Mouse (Mus musculus): ENCODE measurements around the gene Hoxa5.

DNA sequence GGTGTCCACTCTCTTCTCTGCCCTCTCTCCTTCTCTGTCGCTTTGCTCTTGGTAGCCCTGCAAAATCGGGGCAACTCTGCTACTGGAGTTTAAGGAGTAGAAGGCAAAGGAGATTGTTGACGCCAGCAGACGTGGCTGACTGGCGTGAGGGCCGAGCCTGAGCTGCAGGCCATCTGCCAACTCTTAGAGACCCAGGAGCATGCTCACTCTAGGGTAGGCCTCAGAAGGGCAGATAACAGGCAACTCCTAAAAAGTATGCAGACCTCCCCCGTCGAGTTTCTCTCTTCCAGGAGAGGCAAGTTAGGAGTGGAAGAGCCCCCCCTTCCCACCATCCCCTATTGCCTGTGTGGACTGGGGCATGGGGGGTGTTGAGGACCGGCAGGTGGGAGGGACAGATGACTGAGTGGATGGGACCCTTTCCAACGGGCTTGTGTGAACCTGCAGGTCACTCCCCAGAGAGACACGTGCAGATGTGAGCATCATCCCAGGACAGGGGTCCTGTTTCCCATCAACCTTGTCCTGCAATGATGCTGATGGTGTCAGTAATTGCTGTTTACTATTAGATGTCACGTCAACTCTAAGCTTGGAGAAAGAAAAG, 45.1 kb downstream of the Hoxa5 start:
- TF ChIP-seq POLR2A (IDR thresholded peaks at IDR 0.05; ENCODE audit: insufficient read length, low read depth) (peak; percentile 14), MAX (IDR thresholded peaks at IDR 0.05; ENCODE audit: low read depth) (no peak), USF1 (IDR thresholded peaks at IDR 0.05; ENCODE audit: low read depth) (no peak), REST (IDR thresholded peaks at IDR 0.05; ENCODE audit: insufficient read depth, insufficient read length) (no peak), TCF12 (IDR thresholded peaks at IDR 0.05; ENCODE audit: insufficient read depth, poor library complexity, severe bottlenecking) (no peak), SRF (IDR thresholded peaks at IDR 0.05; ENCODE audit: control insufficient read depth, insufficient read length, low read depth) (no peak), MYOD1 (IDR thresholded peaks at IDR 0.05; ENCODE audit: control insufficient read depth in 1 of 3, insufficient read length in 2 of 3, low read depth in 2 of 3) (no peak), E2F4 (IDR thresholded peaks at IDR 0.05; ENCODE audit: insufficient read depth) (no peak), POLR2AphosphoS2 (IDR thresholded peaks at IDR 0.05; ENCODE audit: insufficient read length, low read depth) (no peak), MYOG (IDR thresholded peaks at IDR 0.05; ENCODE audit: control insufficient read depth in 1 of 3, insufficient read depth in 1 of 3, insufficient read length in 2 of 3, low read depth in 2 of 3) (no peak), CEBPB (IDR thresholded peaks at IDR 0.05; ENCODE audit: insufficient read depth, poor library complexity, severe bottlenecking) (no peak)
